Mouse (Mus musculus): Measurements from ENCODE around the gene Arfip1.

The Arfip1 gene

GRCm38 (mm10) chr3:84492657-84493056 is 89.8 kb downstream of the Arfip1 start:
- in situ Hi-C loops (cut with MboI, MseI), result no loop called here

GRCm38 (mm10) chr3:84492148-84492547 is 90.3 kb downstream of the Arfip1 start:
- in situ Hi-C loops (cut with MboI, MseI), result no loop called here

- in situ Hi-C loops (cut with MboI, MseI), result loop anchor here (10.0 kb wide), 1 partner anchor 1966 kb away; no protein-coding TSS in a partner anchor
Measured at GRCm38 (mm10) chr3:84488716-84489115, 93.7 kb downstream of the Arfip1 start.

- in situ Hi-C loops (cut with MboI, MseI), result loop anchor here (10.0 kb wide), 1 partner anchor 1970 kb away; no protein-coding TSS in a partner anchor
Measured at GRCm38 (mm10) chr3:84484891-84485290, 97.5 kb downstream of the Arfip1 start.

GRCm38 (mm10) chr3:84484333-84484732 is 98.1 kb downstream of the Arfip1 start:
- in situ Hi-C loops (cut with MboI, MseI), result loop anchor here (10.0 kb wide), 1 partner anchor 1970 kb away; no protein-coding TSS in a partner anchor

GRCm38 (mm10) chr3:84482121-84482520 is 100.3 kb downstream of the Arfip1 start:
- in situ Hi-C loops (cut with MboI, MseI), result loop anchor here (10.0 kb wide), 1 partner anchor 1973 kb away; no protein-coding TSS in a partner anchor

GRCm38 (mm10) chr3:84481104-84481503 is 101.3 kb downstream of the Arfip1 start:
- in situ Hi-C loops (cut with MboI, MseI), result loop anchor here (10.0 kb wide), 1 partner anchor 1974 kb away; no protein-coding TSS in a partner anchor

- in situ Hi-C loops (cut with MboI, MseI), result loop anchor here (10.0 kb wide), 1 partner anchor 1975 kb away; no protein-coding TSS in a partner anchor
Measured at GRCm38 (mm10) chr3:84480006-84480897, 102.2 kb downstream of the Arfip1 start, which contains the start of gene Fhdc1. Gene Fhdc1 (minus strand): TSS chr3:84480429.

- in situ Hi-C loops (cut with MboI, MseI), result loop anchor here (5.0 to 10.0 kb wide), 2 partner anchors 82 to 1975 kb away; no protein-coding TSS in a partner anchor
Measured at GRCm38 (mm10) chr3:84479293-84480005, 103.0 kb downstream of the Arfip1 start.

- in situ Hi-C loops (cut with MboI, MseI), result loop anchor here (5.0 kb wide), 1 partner anchor 82 kb away; no protein-coding TSS in a partner anchor
Measured at GRCm38 (mm10) chr3:84478896-84479292, 103.5 kb downstream of the Arfip1 start.

- in situ Hi-C loops (cut with MboI, MseI), result loop anchor here (5.0 kb wide), 1 partner anchor 81 kb away; no protein-coding TSS in a partner anchor
Measured at GRCm38 (mm10) chr3:84478195-84478594, 104.2 kb downstream of the Arfip1 start.

- in situ Hi-C loops (cut with MboI, MseI), result loop anchor here (5.0 kb wide), 1 partner anchor 80 kb away; no protein-coding TSS in a partner anchor
Measured at GRCm38 (mm10) chr3:84477498-84477897, 104.9 kb downstream of the Arfip1 start.

- in situ Hi-C loops (cut with MboI, MseI), result loop anchor here (5.0 kb wide), 1 partner anchor 78 kb away; no protein-coding TSS in a partner anchor
Measured at GRCm38 (mm10) chr3:84474981-84475775, 107.2 kb downstream of the Arfip1 start.

GRCm38 (mm10) chr3:84474398-84474797 is 108.0 kb downstream of the Arfip1 start:
- in situ Hi-C loops (cut with MboI, MseI), result no loop called here

- in situ Hi-C loops (cut with MboI, MseI), result no loop called here
Measured at GRCm38 (mm10) chr3:84472955-84473354, 109.5 kb downstream of the Arfip1 start.

- in situ Hi-C loops (cut with MboI, MseI), result no loop called here
Measured at GRCm38 (mm10) chr3:84472527-84472926, 109.9 kb downstream of the Arfip1 start.

GRCm38 (mm10) chr3:84471146-84471545 is 111.3 kb downstream of the Arfip1 start:
- in situ Hi-C loops (cut with MboI, MseI), result no loop called here

- in situ Hi-C loops (cut with MboI, MseI), result no loop called here
Measured at GRCm38 (mm10) chr3:84468111-84468453, 114.3 kb downstream of the Arfip1 start.

- in situ Hi-C loops (cut with MboI, MseI), result no loop called here
Measured at GRCm38 (mm10) chr3:84467419-84468110, 114.9 kb downstream of the Arfip1 start.

GRCm38 (mm10) chr3:84465822-84466500 is 116.5 kb downstream of the Arfip1 start:
- in situ Hi-C loops (cut with MboI, MseI), result no loop called here

Measured in T-helper 1 cell (primary cell).